Mouse (Mus musculus) adrenal gland, adult 18-20 months (tissue): ENCODE data around the gene Polr2a. TPM values are rescaled to one million over a fixed set of nuclear protein-coding genes. Genes with fewer than 3 reads are reported as not detected.

Experiments
- DNase-seq, 2 experiments: peaks; one replicate each; pipeline ENCODE4 v3.0.0; 2021 to 2022; ENCODE audit warnings: low spot score in 2 of 2
- total RNA-seq, 2 experiments: library from RNA; stranded (reverse); gene quantifications; 1 replicate in 1 of 2; 2 replicates in 1 of 2; pipeline ENCODE4 v1.2.3; 2021

Gene Polr2a
- total RNA-seq, 2 experiments from 2014 or later: 55.4 to 79.7 TPM

DNA sequence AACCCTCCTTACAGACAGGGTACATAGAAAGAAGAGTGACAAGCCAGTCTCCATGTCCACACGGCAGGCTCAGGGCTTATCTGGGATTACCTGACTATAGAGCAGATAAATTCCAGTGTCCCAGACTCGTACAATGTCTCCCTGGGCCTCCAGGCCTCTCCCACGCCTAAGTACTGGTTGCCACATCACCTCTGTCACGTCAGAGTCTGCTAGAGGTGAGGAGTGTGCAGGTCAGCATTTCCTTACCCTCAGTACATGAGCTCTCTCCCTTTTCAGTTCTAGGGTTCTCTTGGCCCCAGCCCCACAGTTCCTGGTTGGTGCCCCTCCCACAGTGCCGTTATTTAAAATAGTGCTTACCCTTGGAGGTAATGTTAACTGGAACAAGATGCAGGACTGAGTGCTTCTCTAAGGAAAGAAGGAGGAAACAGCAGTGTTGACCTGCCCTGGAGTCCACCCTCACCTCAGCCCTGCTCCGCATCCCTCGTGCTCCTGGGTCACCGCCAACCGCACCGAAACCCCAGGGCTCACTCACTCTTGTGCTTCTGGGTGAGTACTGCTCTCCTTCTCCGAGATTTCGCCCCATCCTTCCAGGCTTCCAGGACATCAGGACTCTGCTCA lies 74.2 kb downstream of the Polr2a start:
- DNase-seq: no peak

Other genes starting within 250 kb of the Polr2a start
- gene Dnah2, start 209.5 kb downstream of the Polr2a start, total RNA-seq: under 1 TPM; 0.13 TPM
- gene Efnb3, start 198.4 kb downstream of the Polr2a start, total RNA-seq: under 1 TPM; 0.74 to 0.76 TPM
- 10 to 100 TPM in 1 of 2 experiments, 1 to 10 TPM in 1; 9.6 to 10.9 TPM for gene Wrap53, start 178.4 kb downstream of the Polr2a start, total RNA-seq
- gene Trp53, start 178.3 kb downstream of the Polr2a start, total RNA-seq: 10 to 100 TPM; 48.4 to 53.4 TPM
- 10 to 100 TPM; 32.8 to 39.8 TPM for gene Atp1b2, start 152.7 kb downstream of the Polr2a start, total RNA-seq
- gene Shbg, start 140.7 kb downstream of the Polr2a start, total RNA-seq: not detected
- 1 to 10 TPM; 5.9 to 6.5 TPM for gene Sat2, start 136.6 kb downstream of the Polr2a start, total RNA-seq
- gene Fxr2, start 125.6 kb downstream of the Polr2a start, total RNA-seq: 10 to 100 TPM; 83.5 to 90.2 TPM
- not detected for gene Sox15, start 103.3 kb downstream of the Polr2a start, total RNA-seq
- 100 to 1,000 TPM in 1 of 2 experiments, 10 to 100 TPM in 1; 95.7 to 117 TPM for gene Mpdu1, start 96.0 kb downstream of the Polr2a start, total RNA-seq
- gene Cd68, start 92.5 kb downstream of the Polr2a start, total RNA-seq: 10 to 100 TPM; 20.5 to 36.7 TPM
- 100 to 1,000 TPM; 584 to 655 TPM for gene Eif4a1, start 86.2 kb downstream of the Polr2a start, total RNA-seq
- 10 to 100 TPM; 69.0 to 79.8 TPM for gene Senp3, start 76.6 kb downstream of the Polr2a start, total RNA-seq
- gene Tnfsf13, start 72.9 kb downstream of the Polr2a start, total RNA-seq: 1 to 10 TPM; 2.8 to 5.3 TPM
- gene Tnfsf12, start 62.8 kb downstream of the Polr2a start, total RNA-seq: 10 to 100 TPM; 23.7 to 26.2 TPM
- 1 to 10 TPM; 3.6 to 4.9 TPM for gene Tnfsfm13, start 62.5 kb downstream of the Polr2a start, total RNA-seq
- gene Slc35g3, start 3.3 kb upstream of the Polr2a start, total RNA-seq: not detected
- 10 to 100 TPM; 48.2 to 71.4 TPM for gene Zbtb4, start 7.3 kb upstream of the Polr2a start, total RNA-seq
- gene Chrnb1, start 37.3 kb upstream of the Polr2a start, total RNA-seq: 1 to 10 TPM; 1.3 to 3.9 TPM
- 10 to 100 TPM in 1 of 2 experiments, 1 to 10 TPM in 1; 3.0 to 13.0 TPM for gene Fgf11, start 43.2 kb upstream of the Polr2a start, total RNA-seq
- gene Tmem102, start 47.0 kb upstream of the Polr2a start, total RNA-seq: under 1 TPM; 0.36 to 0.51 TPM
- not detected for gene Gm39566, start 56.7 kb upstream of the Polr2a start, total RNA-seq
- gene Spem2, start 59.8 kb upstream of the Polr2a start, total RNA-seq: not detected
- gene Spem1, start 63.5 kb upstream of the Polr2a start, total RNA-seq: not detected
- gene Nlgn2, start 79.1 kb upstream of the Polr2a start, total RNA-seq: 10 to 100 TPM; 19.7 to 24.9 TPM
- gene Tmem256, start 79.9 kb upstream of the Polr2a start, total RNA-seq: 100 to 1,000 TPM; 145 TPM
- 10 to 100 TPM; 38.2 to 46.2 TPM for gene Plscr3, start 87.7 kb upstream of the Polr2a start, total RNA-seq
- under 1 TPM in 1 of 2 experiments, not detected in 1; 0.38 TPM for gene Tnk1, start 100.1 kb upstream of the Polr2a start, total RNA-seq
- not detected for gene Tmem95, start 119.4 kb upstream of the Polr2a start, total RNA-seq
- 1 to 10 TPM; 3.6 to 6.0 TPM for gene Kctd11, start 122.8 kb upstream of the Polr2a start, total RNA-seq
- gene Acap1, start 136.9 kb upstream of the Polr2a start, total RNA-seq: 1 to 10 TPM in 1 of 2 experiments, under 1 TPM in 1; 0.43 to 1.5 TPM
- under 1 TPM; 0.29 to 0.86 TPM for gene 2810408A11Rik, start 142.3 kb upstream of the Polr2a start, total RNA-seq
- gene Neurl4, start 142.4 kb upstream of the Polr2a start, total RNA-seq: 10 to 100 TPM; 48.5 to 53.9 TPM
- gene Gps2, start 155.3 kb upstream of the Polr2a start, total RNA-seq: 10 to 100 TPM; 47.3 to 52.4 TPM
- 100 to 1,000 TPM; 579 to 673 TPM for gene Eif5a, start 163.3 kb upstream of the Polr2a start, total RNA-seq
- 10 to 100 TPM; 14.2 to 32.6 TPM for gene Ybx2, start 177.2 kb upstream of the Polr2a start, total RNA-seq
- 100 to 1,000 TPM in 1 of 2 experiments, 10 to 100 TPM in 1; 70.7 to 200 TPM for gene Slc2a4, start 189.6 kb upstream of the Polr2a start, total RNA-seq
- gene Cldn7, start 206.1 kb upstream of the Polr2a start, total RNA-seq: under 1 TPM in 1 of 2 experiments, not detected in 1; 0.66 TPM
- gene Ctdnep1, start 222.5 kb upstream of the Polr2a start, total RNA-seq: 100 to 1,000 TPM; 114 to 123 TPM
- gene Elp5, start 223.9 kb upstream of the Polr2a start, total RNA-seq: 10 to 100 TPM; 62.7 to 81.3 TPM
- gene Gabarap, start 232.5 kb upstream of the Polr2a start, total RNA-seq: 100 to 1,000 TPM; 436 to 473 TPM
- gene Phf23, start 237.1 kb upstream of the Polr2a start, total RNA-seq: 10 to 100 TPM; 51.5 to 57.5 TPM
- 10 to 100 TPM; 13.8 to 14.9 TPM for gene Dvl2, start 242.0 kb upstream of the Polr2a start, total RNA-seq